Mouse (Mus musculus): ENCODE data around the gene Cyth3.

Cyth3 gene

GRCm38 (mm10) chr5:143668884-143669283, 46.6 kb downstream of the Cyth3 start:
- DNase-seq (ENCODE audit: low spot score) = no peak

- DNase-seq (ENCODE audit: low spot score) = no peak
Measured at GRCm38 (mm10) chr5:143669393-143669792, 47.1 kb downstream of the Cyth3 start.

GRCm38 (mm10) chr5:143669839-143670238, 47.6 kb downstream of the Cyth3 start:
- DNase-seq (ENCODE audit: low spot score) = no peak

GRCm38 (mm10) chr5:143670740-143671415, 48.6 kb downstream of the Cyth3 start:
- no peak for DNase-seq (ENCODE audit: low spot score)

- DNase-seq (ENCODE audit: low spot score) = no peak
Measured at GRCm38 (mm10) chr5:143674576-143674975, 52.3 kb downstream of the Cyth3 start.

GRCm38 (mm10) chr5:143676218-143676985, 54.2 kb downstream of the Cyth3 start:
- no peak for DNase-seq (ENCODE audit: low spot score)

- no peak for DNase-seq (ENCODE audit: low spot score)
Measured at GRCm38 (mm10) chr5:143677363-143677762, 55.1 kb downstream of the Cyth3 start.

GRCm38 (mm10) chr5:143678634-143679271, 56.5 kb downstream of the Cyth3 start:
- no peak for DNase-seq (ENCODE audit: low spot score)

GRCm38 (mm10) chr5:143679654-143680053, 57.4 kb downstream of the Cyth3 start:
- DNase-seq (ENCODE audit: low spot score) = no peak

- no peak for DNase-seq (ENCODE audit: low spot score)
Measured at GRCm38 (mm10) chr5:143683696-143684095, 61.4 kb downstream of the Cyth3 start.

GRCm38 (mm10) chr5:143684911-143685390, 62.7 kb downstream of the Cyth3 start:
- no peak for DNase-seq (ENCODE audit: low spot score)

GRCm38 (mm10) chr5:143686456-143686855, 64.2 kb downstream of the Cyth3 start:
- no peak for DNase-seq (ENCODE audit: low spot score)

GRCm38 (mm10) chr5:143687589-143687988, 65.3 kb downstream of the Cyth3 start:
- no peak for DNase-seq (ENCODE audit: low spot score)

- DNase-seq (ENCODE audit: low spot score) = no peak
Measured at GRCm38 (mm10) chr5:143690392-143690791, 68.1 kb downstream of the Cyth3 start.

- no peak for DNase-seq (ENCODE audit: low spot score)
Measured at GRCm38 (mm10) chr5:143690926-143691325, 68.7 kb downstream of the Cyth3 start.

- no peak for DNase-seq (ENCODE audit: low spot score)
Measured at GRCm38 (mm10) chr5:143696323-143696722, 74.1 kb downstream of the Cyth3 start.

- DNase-seq (ENCODE audit: low spot score) = no peak
Measured at GRCm38 (mm10) chr5:143698454-143698853, 76.2 kb downstream of the Cyth3 start.

GRCm38 (mm10) chr5:143700247-143700646, 78.0 kb downstream of the Cyth3 start:
- no peak for DNase-seq (ENCODE audit: low spot score)

- DNase-seq (ENCODE audit: low spot score) = no peak
Measured at GRCm38 (mm10) chr5:143701074-143701473, 78.8 kb downstream of the Cyth3 start.

- no peak for DNase-seq (ENCODE audit: low spot score)
Measured at GRCm38 (mm10) chr5:143704875-143705658, 82.8 kb downstream of the Cyth3 start.

- no peak for DNase-seq (ENCODE audit: low spot score)
Measured at GRCm38 (mm10) chr5:143705659-143705982, 83.4 kb downstream of the Cyth3 start.

Measured in urinary bladder, postnatal 25 days (tissue).